Mouse (Mus musculus) layer of hippocampus, adult 18-20 months (tissue): ENCODE data around the gene Sox10. TPM values are rescaled to one million over a fixed set of nuclear protein-coding genes. Genes with fewer than 3 reads are reported as not detected.

Experiments
- DNase-seq, 2 experiments: peaks; one replicate each; pipeline ENCODE4 v3.0.0; 2022; ENCODE audit warnings: low spot score in 2 of 2
- long read RNA-seq: library from polyadenylated mRNA; stranded (forward); transcript quantifications from one replicate; pipeline ENCODE4 v2.0.0, GENCODE M21; 2021
- total RNA-seq, 2 experiments: library from RNA; stranded (reverse); gene quantifications; 2 replicates each; pipeline ENCODE4 v1.2.3; 2021

The Sox10 gene
- total RNA-seq = 10 to 100 TPM; 32.0 to 35.9 TPM
- long read RNA-seq, transcript Sox10-201 (4 exons, 2,713 nt) = major isoform, 52 of 60 reads
- long read RNA-seq, partial matches to known transcripts = 4 of 60 reads
- long read RNA-seq, other reads (novel, unspliced or antisense) = 4 of 60 reads

GRCm38 (mm10) chr15:79165140-79165539 lies at the start of gene Sox10:
TSS of gene Sox10 (minus strand) at chr15:79165240.
- DNase-seq = no peak

- no peak for DNase-seq
Measured at GRCm38 (mm10) chr15:79213591-79213990, 48.6 kb upstream of the Sox10 start.

- peak in 1 of 2 experiments; percentile 39 for DNase-seq
Measured at GRCm38 (mm10) chr15:79212750-79213446, 47.9 kb upstream of the Sox10 start.

- no peak for DNase-seq
Measured at GRCm38 (mm10) chr15:79210357-79210756, 45.3 kb upstream of the Sox10 start.

GRCm38 (mm10) chr15:79208758-79209439 lies 43.9 kb upstream of the Sox10 start:
- DNase-seq = peak in 1 of 2 experiments; percentile 54

GRCm38 (mm10) chr15:79208211-79208610 lies 43.2 kb upstream of the Sox10 start:
- DNase-seq = no peak

- no peak for DNase-seq
Measured at GRCm38 (mm10) chr15:79202575-79202974, 37.5 kb upstream of the Sox10 start.

- DNase-seq = peak; percentile 19 to 37
Measured at GRCm38 (mm10) chr15:79201491-79202150, 36.6 kb upstream of the Sox10 start.

GRCm38 (mm10) chr15:79199390-79199976 lies 34.4 kb upstream of the Sox10 start:
- DNase-seq = no peak

GRCm38 (mm10) chr15:79195492-79195891 lies 30.5 kb upstream of the Sox10 start:
- no peak for DNase-seq

- DNase-seq = no peak
Measured at GRCm38 (mm10) chr15:79194946-79195345, 29.9 kb upstream of the Sox10 start.

GRCm38 (mm10) chr15:79194048-79194447 lies 29.0 kb upstream of the Sox10 start:
- DNase-seq = no peak

- DNase-seq = peak in 1 of 2 experiments; percentile 76
Measured at GRCm38 (mm10) chr15:79192885-79193845, 28.1 kb upstream of the Sox10 start.

- no peak for DNase-seq
Measured at GRCm38 (mm10) chr15:79192450-79192849, 27.4 kb upstream of the Sox10 start.

GRCm38 (mm10) chr15:79191426-79191825 lies 26.4 kb upstream of the Sox10 start:
- DNase-seq = no peak

GRCm38 (mm10) chr15:79187819-79188218 lies 22.8 kb upstream of the Sox10 start:
- no peak for DNase-seq

- no peak for DNase-seq
Measured at GRCm38 (mm10) chr15:79185213-79185612, 20.2 kb upstream of the Sox10 start.

- DNase-seq = no peak
Measured at GRCm38 (mm10) chr15:79176905-79177304, 11.9 kb upstream of the Sox10 start.

- no peak for DNase-seq
Measured at GRCm38 (mm10) chr15:79166712-79167111, 1.7 kb upstream of the Sox10 start.

GRCm38 (mm10) chr15:79164251-79164650 lies 789 bp downstream of the Sox10 start:
- DNase-seq = no peak
